Mouse (Mus musculus) NIH3T3 (cell line): ENCODE data around the gene Atp13a3.
"Not testable (repeated sequence)": the region's sequence is repeated elsewhere in the genome, so short reads cannot be mapped to it uniquely, and the experiment has no call there.

Source experiments
- DNase-seq: peaks from one replicate; pipeline ENCODE4 v3.0.0-alpha.2; 2012; ENCODE audit warnings: low read depth

The Atp13a3 gene

GRCm38 (mm10) chr16:30412680-30413079 is 6.9 kb upstream of the Atp13a3 start:
- peak; percentile 8 for DNase-seq

GRCm38 (mm10) chr16:30410914-30411313 is 5.1 kb upstream of the Atp13a3 start:
- no peak for DNase-seq

- DNase-seq, result no peak
These were observed 1.7 kb upstream of the Atp13a3 start for GRCm38 (mm10) chr16:30407513-30407912.

- no peak for DNase-seq
These were observed 2.2 kb downstream of the Atp13a3 start for GRCm38 (mm10) chr16:30403528-30403927.

- peak; percentile 67 for DNase-seq
These were observed 8.4 kb downstream of the Atp13a3 start for GRCm38 (mm10) chr16:30397127-30398057.

- no peak for DNase-seq
These were observed 10.6 kb downstream of the Atp13a3 start for GRCm38 (mm10) chr16:30395136-30395535.

GRCm38 (mm10) chr16:30390650-30391340 is 15.0 kb downstream of the Atp13a3 start:
- DNase-seq, result peak; percentile 97

- no peak for DNase-seq
These were observed 15.7 kb downstream of the Atp13a3 start for GRCm38 (mm10) chr16:30389831-30390649.

- DNase-seq, result no peak
These were observed 16.5 kb downstream of the Atp13a3 start for GRCm38 (mm10) chr16:30389210-30389684.

- peak; percentile 95 for DNase-seq
These were observed 17.1 kb downstream of the Atp13a3 start for GRCm38 (mm10) chr16:30388522-30389209.

- peak; percentile 51 for DNase-seq
These were observed 17.8 kb downstream of the Atp13a3 start for GRCm38 (mm10) chr16:30387871-30388460.

GRCm38 (mm10) chr16:30386911-30387439 is 18.8 kb downstream of the Atp13a3 start:
- DNase-seq, result no peak

GRCm38 (mm10) chr16:30385531-30385930 is 20.2 kb downstream of the Atp13a3 start:
- no peak for DNase-seq

- no peak for DNase-seq
These were observed 29.5 kb downstream of the Atp13a3 start for GRCm38 (mm10) chr16:30376237-30376636.

- no peak for DNase-seq
These were observed 30.8 kb downstream of the Atp13a3 start for GRCm38 (mm10) chr16:30374927-30375326.

- DNase-seq, result peak; percentile 83
These were observed 31.5 kb downstream of the Atp13a3 start for GRCm38 (mm10) chr16:30374266-30374665.

GRCm38 (mm10) chr16:30373286-30373685 is 32.5 kb downstream of the Atp13a3 start:
- not testable (repeated sequence) for DNase-seq

- no peak for DNase-seq
These were observed 38.4 kb downstream of the Atp13a3 start for GRCm38 (mm10) chr16:30367395-30367794.

- DNase-seq, result no peak
These were observed 41.2 kb downstream of the Atp13a3 start for GRCm38 (mm10) chr16:30364604-30365003.

GRCm38 (mm10) chr16:30362528-30362927 is 43.2 kb downstream of the Atp13a3 start:
- DNase-seq, result peak; percentile 31

GRCm38 (mm10) chr16:30353489-30353888 is 52.3 kb downstream of the Atp13a3 start:
- not testable (repeated sequence) for DNase-seq
